Mouse (Mus musculus): ENCODE measurements around the gene Vgll4.

Vgll4 gene

DNA sequence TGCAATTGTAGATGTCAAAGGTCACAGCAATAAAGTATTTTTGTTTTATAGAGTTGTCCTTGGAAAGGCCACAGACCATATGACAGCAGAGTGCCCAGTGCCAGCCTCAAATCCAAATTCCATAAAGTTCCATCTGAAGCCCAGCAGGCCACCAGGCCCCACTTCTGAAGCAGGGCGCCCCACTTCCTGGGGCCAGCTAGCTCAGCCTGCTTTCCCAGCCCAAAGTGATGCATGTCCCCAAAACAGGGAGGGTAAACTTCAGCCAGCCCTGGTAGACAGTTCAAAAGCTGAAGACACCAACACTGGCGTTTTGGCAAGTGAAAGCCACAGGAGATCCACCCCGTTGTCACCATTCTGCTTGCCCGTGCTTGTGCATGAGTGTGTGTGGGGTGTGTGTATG, 157.0 kb downstream of the Vgll4 start:
- DNase-seq (ENCODE audit: low read depth in 2 of 2, low spot score in 2 of 2), result no peak

DNA sequence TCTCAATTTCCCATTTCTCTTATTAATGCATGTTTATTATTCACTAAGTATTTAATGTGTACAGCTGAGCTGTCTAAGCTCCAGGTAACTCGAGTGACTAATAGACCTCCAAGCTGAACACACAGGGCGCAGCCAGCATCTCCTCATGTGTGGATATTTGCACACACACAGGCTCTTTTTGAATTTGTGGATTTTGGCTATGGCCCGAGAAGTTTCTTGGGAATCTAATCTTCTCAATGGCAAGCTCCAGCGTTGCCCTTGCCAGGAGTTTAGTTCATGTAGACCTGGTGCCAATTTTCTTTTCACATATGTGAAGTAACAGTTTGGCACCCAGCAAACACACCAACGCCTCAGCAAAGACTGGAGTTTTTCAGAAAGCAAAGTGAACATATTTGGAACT, 157.5 kb downstream of the Vgll4 start:
- no peak for DNase-seq (ENCODE audit: low read depth in 2 of 2, low spot score in 2 of 2)
